Mouse (Mus musculus) olfactory bulb, adult 2 months (tissue): ENCODE data around the gene Kif19a.

Experiments used
- CTCF ChIP-seq: fragments of 200-500 bp; IDR thresholded peaks from 2 replicates; pipeline ENCODE4 v1.5.1; 2012; ENCODE audit warnings: low read depth, mild to moderate bottlenecking, low read length, moderate library complexity; ENCODE audit not compliant: insufficient read depth
- POLR2A ChIP-seq: fragments of 200-500 bp; IDR thresholded peaks from 2 replicates; pipeline ENCODE4 v1.6.1; 2012; ENCODE audit warnings: mild to moderate bottlenecking, low read depth, low read length, moderate library complexity; ENCODE audit not compliant: insufficient read depth

GRCm38 (mm10) chr11:114732890-114733289 lies 32.3 kb upstream of the Kif19a start:
- TF ChIP-seq POLR2A (no peak), CTCF (no peak)
